Mouse (Mus musculus): ENCODE results near the gene Gm10799.
"Not testable (repeated sequence)": the region's sequence is repeated elsewhere in the genome, so short reads cannot be mapped to it uniquely, and the experiment has no call there.

DNA sequence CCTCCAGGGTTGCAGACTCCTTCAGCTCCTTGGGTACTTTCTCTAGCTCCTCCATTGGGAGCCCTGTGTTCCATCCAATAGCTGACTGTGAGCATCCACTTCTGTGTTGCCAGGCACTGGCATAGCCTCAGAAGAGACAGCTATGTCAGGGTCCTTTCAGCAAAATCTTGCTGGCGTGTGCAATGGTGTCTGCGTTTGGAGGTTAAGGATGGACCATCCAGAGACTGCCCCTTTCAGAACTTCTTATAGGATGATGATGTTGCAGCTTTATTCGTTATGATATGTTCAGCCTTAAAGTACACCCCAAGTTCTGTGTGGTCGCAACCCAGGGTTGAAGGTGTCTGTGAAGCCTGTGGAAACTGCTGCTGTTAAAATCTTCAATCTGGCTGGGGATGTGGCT lies 29.0 kb upstream of the Gm10799 start:
- TF ChIP-seq POLR2A (IDR thresholded peaks at IDR 0.05; ENCODE audit: extremely low read depth, insufficient read depth, low read length); CTCF (IDR thresholded peaks at IDR 0.05; ENCODE audit: low read depth, low read length): not testable (repeated sequence)
